Mouse (Mus musculus) CH12.LX (cell line): Measurements from ENCODE around the gene Nup54. TPM values are rescaled to one million over a fixed set of nuclear protein-coding genes. Genes with fewer than 3 reads are reported as not detected.

Source experiments
- DNase-seq: peaks from one replicate; pipeline ENCODE4 v3.0.0-alpha.2; 2013; ENCODE audit errors: extremely low read depth
- H3K27ac ChIP-seq: 2 replicates; pipeline ENCODE4 v1.5.1; 2012; ENCODE audit warnings: low read depth, mild to moderate bottlenecking, control low read depth, moderate library complexity; ENCODE audit not compliant: insufficient read depth
- H3K27me3 ChIP-seq: replicated peaks from 2 replicates; pipeline ENCODE3; 2012; ENCODE audit warnings: inconsistent platforms
- H3K36me3 ChIP-seq, 2 experiments: replicated peaks in 1 of 2; 2 replicates each; pipeline versions ENCODE3 to v1.6.1; 2012; ENCODE audit warnings: inconsistent platforms in 1 of 2, low read length in 1 of 2, mild to moderate bottlenecking in 1 of 2, mixed read lengths in 1 of 2, moderate library complexity in 1 of 2; ENCODE audit not compliant: control insufficient read depth in 1 of 2, insufficient read depth in 1 of 2
- H3K4me1 ChIP-seq, 2 experiments: 2 replicates each; pipeline ENCODE4 v1.6.1; 2012; ENCODE audit warnings: inconsistent platforms in 1 of 2, moderate library complexity in 1 of 2; ENCODE audit not compliant: insufficient read depth in 2 of 2, control insufficient read depth in 1 of 2
- H3K4me2 ChIP-seq: 2 replicates; pipeline ENCODE4 v1.6.1; 2012; ENCODE audit warnings: low read depth, mild to moderate bottlenecking, control low read depth; ENCODE audit not compliant: poor library complexity, insufficient read depth, severe bottlenecking
- H3K4me3 ChIP-seq, 3 experiments: fragments of 150-350 bp in 1 of 3; sonication (generic) in 1 of 3; replicated peaks in 1 of 3; 2 replicates each; pipeline versions ENCODE3 to v1.5.1; 2011 to 2012; ENCODE audit warnings: low read depth in 2 of 3, low read length in 2 of 3, mild to moderate bottlenecking in 2 of 3, moderate library complexity in 2 of 3, control low read depth in 1 of 3, improper control_type of control experiment in 1 of 3, inconsistent platforms in 1 of 3, mixed read lengths in 1 of 3; ENCODE audit not compliant: poor library complexity in 1 of 3
- H3K79me2 ChIP-seq: replicated peaks from 2 replicates; pipeline ENCODE4 v1.6.1; 2012; ENCODE audit warnings: mild to moderate bottlenecking, moderate library complexity; ENCODE audit not compliant: control insufficient read depth, poor library complexity, insufficient read depth, severe bottlenecking; ENCODE audit errors: extremely low read depth
- H3K9ac ChIP-seq: 2 replicates; pipeline ENCODE4 v1.6.1; 2012; ENCODE audit warnings: low read depth, mild to moderate bottlenecking, control low read depth, moderate library complexity; ENCODE audit not compliant: insufficient read depth
- H3K9me3 ChIP-seq: replicated peaks from 2 replicates; pipeline ENCODE3; 2012; ENCODE audit warnings: low read length, inconsistent platforms, mixed read lengths
- ELF1 ChIP-seq: IDR thresholded peaks from 2 replicates; pipeline ENCODE4 v1.6.1; 2014; ENCODE audit warnings: low read depth, mild to moderate bottlenecking, inconsistent platforms, low read length, improper control_type of control experiment
- EP300 ChIP-seq: IDR thresholded peaks from 2 replicates; pipeline ENCODE4 v1.6.1; 2011; ENCODE audit warnings: low read length, improper control_type of control experiment
- GABPA ChIP-seq: IDR thresholded peaks from 2 replicates; pipeline ENCODE4 v1.6.1; 2012; ENCODE audit warnings: low read depth, low read length, improper control_type of control experiment, inconsistent platforms; ENCODE audit not compliant: insufficient replicate concordance
- IRF4 ChIP-seq: IDR thresholded peaks from 2 replicates; pipeline ENCODE4 v1.6.1; 2014; ENCODE audit warnings: low read depth, mild to moderate bottlenecking, inconsistent platforms, low read length, improper control_type of control experiment
- JUN ChIP-seq: IDR thresholded peaks from 2 replicates; pipeline ENCODE4 v1.6.1; 2011; ENCODE audit warnings: low read depth, mild to moderate bottlenecking, low read length, improper control_type of control experiment, moderate library complexity; ENCODE audit not compliant: insufficient read depth
- KAT2A ChIP-seq: IDR thresholded peaks from 2 replicates; pipeline ENCODE4 v1.6.1; 2012; ENCODE audit warnings: low read length, improper control_type of control experiment, inconsistent platforms; ENCODE audit not compliant: insufficient replicate concordance
- MAZ ChIP-seq: IDR thresholded peaks from 2 replicates; pipeline ENCODE4 v1.6.1; 2012; ENCODE audit warnings: low read depth, mild to moderate bottlenecking, inconsistent platforms, low read length, improper control_type of control experiment, moderate library complexity
- MYC ChIP-seq: IDR thresholded peaks from 2 replicates; pipeline ENCODE4 v1.6.1; 2011; ENCODE audit warnings: low read depth, mild to moderate bottlenecking, improper control_type of control experiment, low read length
- NRF1 ChIP-seq: IDR thresholded peaks from 2 replicates; pipeline ENCODE4 v1.6.1; 2014; ENCODE audit warnings: low read depth, mild to moderate bottlenecking, inconsistent platforms, low read length, improper control_type of control experiment, moderate library complexity
- POLR2A ChIP-seq: IDR thresholded peaks from 2 replicates; pipeline ENCODE4 v1.6.1; 2011; ENCODE audit warnings: low read depth, mild to moderate bottlenecking, improper control_type of control experiment, low read length
- TBP ChIP-seq: conservative IDR thresholded peaks from 2 replicates; pipeline ENCODE4 v1.6.1; 2011; ENCODE audit warnings: low read depth, low read length, improper control_type of control experiment
- TCF12 ChIP-seq: IDR thresholded peaks from 2 replicates; pipeline ENCODE4 v1.6.1; 2014; ENCODE audit warnings: low read depth, mild to moderate bottlenecking, inconsistent platforms, low read length, improper control_type of control experiment
- UBTF ChIP-seq: IDR thresholded peaks from 2 replicates; pipeline ENCODE4 v1.6.1; 2012; ENCODE audit warnings: low read depth, mild to moderate bottlenecking, inconsistent platforms, low read length, improper control_type of control experiment, moderate library complexity
- USF2 ChIP-seq: conservative IDR thresholded peaks from 2 replicates; pipeline ENCODE4 v1.6.1; 2011; ENCODE audit warnings: low read depth, low read length, improper control_type of control experiment
- ZKSCAN1 ChIP-seq: IDR thresholded peaks from 2 replicates; pipeline ENCODE4 v1.6.1; 2012; ENCODE audit warnings: low read depth, inconsistent platforms, low read length, improper control_type of control experiment, borderline replicate concordance
- ZNF384 ChIP-seq: IDR thresholded peaks from 2 replicates; pipeline ENCODE4 v1.6.1; 2012; ENCODE audit warnings: low read depth, low read length, improper control_type of control experiment, inconsistent platforms
- dilution Hi-C: fragments of 300-500 bp; cut with MboI; formaldehyde crosslinking; loops from 2 replicates; pipeline ENCODE4 v1.14.3; 2020; ENCODE audit warnings: low sequenced_read_pairs; ENCODE audit not compliant: extremely low pct_unique_long_range_greater_than_20kb, extremely low pct_ligation_motif_present
- in situ Hi-C: fragments of 300-500 bp; cut with MboI; formaldehyde crosslinking; loops from 3 replicates; pipeline ENCODE4 v1.14.3; 2019; ENCODE audit warnings: low sequenced_read_pairs, low pct_ligation_motif_present, low pct_unique_long_range_greater_than_20kb, mixed read lengths
- polyA plus RNA-seq: library from polyadenylated mRNA; unstranded; fragments of >175 nt; gene quantifications from 2 replicates; pipeline ENCODE4 v1.2.1, GENCODE M21; 2012; ENCODE audit warnings: low read depth; ENCODE audit not compliant: insufficient read length
- total RNA-seq, 2 experiments: library from RNA; depleted of rRNA; stranded (reverse); fragments of 300-350 nt in 1 of 2; fragments of >200 nt in 1 of 2; gene quantifications; 2 replicates each; pipeline ENCODE4 v1.2.3; 2012 to 2014

Gene Nup54
- total and polyA plus RNA-seq, 3 experiments, result 41.9 to 90.5 (median 72.5) TPM

GRCm38 (mm10) chr5:92366565-92366964 is 68.5 kb downstream of the Nup54 start:
- in situ Hi-C loops, result no loop called here
- dilution Hi-C loops, result no loop called here
- no peak for DNase-seq
- H3K79me2 ChIP-seq, result no peaks in the 10 kb centered on the region
- H3K36me3 ChIP-seq, result no peaks in the 10 kb centered on the region
- no peaks in the 10 kb centered on the region for H3K9me3 ChIP-seq
- H3K27ac ChIP-seq, result no peak overlapping the region
- TF ChIP-seq MAZ (no peak), MYC (no peak), GABPA (no peak), JUN (no peak), ELF1 (no peak), IRF4 (no peak), NRF1 (no peak), TCF12 (no peak), EP300 (no peak), UBTF (no peak), ZNF384 (no peak), KAT2A (no peak), POLR2A (no peak), USF2 (no peak), TBP (no peak), ZKSCAN1 (no peak)
- no peak overlapping the region for H3K4me2 ChIP-seq
- H3K4me1 ChIP-seq, result peaks cover 2 to 13% of the 10 kb centered on the region in 2 experiments; a peak in 3 of 4 replicates
- H3K27me3 ChIP-seq, result peaks cover 6% of the 10 kb centered on the region
- no peak overlapping the region for H3K9ac ChIP-seq
- no peak overlapping the region for H3K4me3 ChIP-seq

Other genes with a start within 250 kb of the Nup54 start
- gene U90926, start 219.8 kb downstream of the Nup54 start, total RNA-seq (2012; rRNA removed), result not detected in 2 replicates
- not detected in 2 replicates for gene U90926, start 219.8 kb downstream of the Nup54 start, total RNA-seq (2014; rRNA removed)
- gene U90926, start 219.8 kb downstream of the Nup54 start, polyA plus RNA-seq, result 0.49 TPM in 1 of 2 replicates, not detected in the other
- 11.9 and 16.5 TPM in 2 replicates for gene Ppef2, start 178.9 kb downstream of the Nup54 start, total RNA-seq (2012; rRNA removed)
- 41.4 and 48.8 TPM in 2 replicates for gene Ppef2, start 178.9 kb downstream of the Nup54 start, total RNA-seq (2014; rRNA removed)
- 11.9 and 14.3 TPM in 2 replicates for gene Ppef2, start 178.9 kb downstream of the Nup54 start, polyA plus RNA-seq
- 13.7 and 16.2 TPM in 2 replicates for gene Naaa, start 157.0 kb downstream of the Nup54 start, total RNA-seq (2012; rRNA removed)
- gene Naaa, start 157.0 kb downstream of the Nup54 start, total RNA-seq (2014; rRNA removed), result 13.5 and 15.4 TPM in 2 replicates
- gene Naaa, start 157.0 kb downstream of the Nup54 start, polyA plus RNA-seq, result 11.5 and 14.5 TPM in 2 replicates
- 43.6 and 51.7 TPM in 2 replicates for gene Sdad1, start 124.7 kb downstream of the Nup54 start, total RNA-seq (2012; rRNA removed)
- gene Sdad1, start 124.7 kb downstream of the Nup54 start, total RNA-seq (2014; rRNA removed), result 62.9 and 63.7 TPM in 2 replicates
- gene Sdad1, start 124.7 kb downstream of the Nup54 start, polyA plus RNA-seq, result 72.9 and 95.3 TPM in 2 replicates
- not detected in 2 replicates for gene Cxcl9, start 107.1 kb downstream of the Nup54 start, total RNA-seq (2012; rRNA removed)
- not detected in 2 replicates for gene Cxcl9, start 107.1 kb downstream of the Nup54 start, total RNA-seq (2014; rRNA removed)
- gene Cxcl9, start 107.1 kb downstream of the Nup54 start, polyA plus RNA-seq, result not detected in 2 replicates
- 0.25 and 0.34 TPM in 2 replicates for gene Art3, start 103.4 kb downstream of the Nup54 start, total RNA-seq (2012; rRNA removed)
- gene Art3, start 103.4 kb downstream of the Nup54 start, total RNA-seq (2014; rRNA removed), result not detected in 2 replicates
- not detected in 2 replicates for gene Art3, start 103.4 kb downstream of the Nup54 start, polyA plus RNA-seq
- 0.30 and 0.55 TPM in 2 replicates for gene Cxcl10, start 86.3 kb downstream of the Nup54 start, total RNA-seq (2012; rRNA removed)
- gene Cxcl10, start 86.3 kb downstream of the Nup54 start, total RNA-seq (2014; rRNA removed), result 1.8 and 2.6 TPM in 2 replicates
- gene Cxcl10, start 86.3 kb downstream of the Nup54 start, polyA plus RNA-seq, result 4.9 and 5.1 TPM in 2 replicates
- gene Scarb2, start 71.6 kb upstream of the Nup54 start, total RNA-seq (2012; rRNA removed), result 6.0 and 9.2 TPM in 2 replicates
- 9.5 and 11.2 TPM in 2 replicates for gene Scarb2, start 71.6 kb upstream of the Nup54 start, total RNA-seq (2014; rRNA removed)
- 6.5 and 7.2 TPM in 2 replicates for gene Scarb2, start 71.6 kb upstream of the Nup54 start, polyA plus RNA-seq
- not detected in 2 replicates for gene Fam47e, start 119.8 kb upstream of the Nup54 start, total RNA-seq (2012; rRNA removed)
- gene Fam47e, start 119.8 kb upstream of the Nup54 start, total RNA-seq (2014; rRNA removed), result not detected in 2 replicates
- gene Fam47e, start 119.8 kb upstream of the Nup54 start, polyA plus RNA-seq, result not detected in 2 replicates
- 0.29 and 0.89 TPM in 2 replicates for gene Stbd1, start 167.8 kb upstream of the Nup54 start, total RNA-seq (2012; rRNA removed)
- gene Stbd1, start 167.8 kb upstream of the Nup54 start, total RNA-seq (2014; rRNA removed), result 0.96 and 0.99 TPM in 2 replicates
- gene Stbd1, start 167.8 kb upstream of the Nup54 start, polyA plus RNA-seq, result 0.93 and 1.3 TPM in 2 replicates
- gene Ccdc158, start 240.1 kb upstream of the Nup54 start, total RNA-seq (2012; rRNA removed), result not detected in 2 replicates
- gene Ccdc158, start 240.1 kb upstream of the Nup54 start, total RNA-seq (2014; rRNA removed), result not detected in 2 replicates
- not detected in 2 replicates for gene Ccdc158, start 240.1 kb upstream of the Nup54 start, polyA plus RNA-seq
- gene Shroom3, start 248.2 kb upstream of the Nup54 start, total RNA-seq (2012; rRNA removed), result 0.04 and 0.25 TPM in 2 replicates
- not detected in 2 replicates for gene Shroom3, start 248.2 kb upstream of the Nup54 start, total RNA-seq (2014; rRNA removed)
- 0.11 and 0.94 TPM in 2 replicates for gene Shroom3, start 248.2 kb upstream of the Nup54 start, polyA plus RNA-seq